Mouse (Mus musculus) kidney, embryonic 15.5 days (tissue): Measurements from ENCODE around the gene Grm7. TPM values are rescaled to one million over a fixed set of nuclear protein-coding genes. Genes with fewer than 3 reads are reported as not detected.

Experiments used
- ATAC-seq: fragments of 200-750 bp; cut with Nextera tagmentation; replicated peaks from 2 replicates; pipeline ENCODE4 v1.8.0; 2017; ENCODE audit warnings: moderate TSS enrichment; ENCODE audit not compliant: low FRiP score
- H3K27ac ChIP-seq: fragments of 300-500 bp; sonication (generic); 2 replicates; pipeline ENCODE4 v1.5.1; 2015; ENCODE audit warnings: mild to moderate bottlenecking, inconsistent platforms
- H3K27me3 ChIP-seq: fragments of 300-500 bp; sonication (generic); 2 replicates; pipeline ENCODE4 v1.6.1; 2015; ENCODE audit warnings: inconsistent platforms
- H3K36me3 ChIP-seq: fragments of 300-500 bp; sonication (generic); 2 replicates; pipeline ENCODE4 v1.6.1; 2015; ENCODE audit warnings: inconsistent platforms
- H3K4me1 ChIP-seq: fragments of 300-500 bp; sonication (generic); 2 replicates; pipeline ENCODE4 v1.6.1; 2015; ENCODE audit warnings: inconsistent platforms
- H3K4me2 ChIP-seq: fragments of 300-500 bp; sonication (generic); 2 replicates; pipeline ENCODE4 v1.6.1; 2015; ENCODE audit warnings: moderate library complexity, mild to moderate bottlenecking, inconsistent platforms
- H3K4me3 ChIP-seq: fragments of 300-500 bp; sonication (generic); replicated peaks from 2 replicates; pipeline ENCODE4 v1.5.1; 2015; ENCODE audit warnings: mild to moderate bottlenecking, inconsistent platforms
- H3K9ac ChIP-seq: fragments of 300-500 bp; sonication (generic); 2 replicates; pipeline ENCODE4 v1.6.1; 2015; ENCODE audit warnings: mild to moderate bottlenecking, inconsistent platforms
- H3K9me3 ChIP-seq: fragments of 300-500 bp; sonication (generic); replicated peaks from 2 replicates; pipeline ENCODE4 v1.6.1; 2016; ENCODE audit warnings: inconsistent platforms
- WGBS: fragments of 180-500 bp; shearing (Covaris S2); methylation state at CpG from one replicate; pipeline ENCODE4 v1.1.7; 2015; ENCODE audit warnings: mixed read lengths; 5-methylcytosine and 5-hydroxymethylcytosine counted together
- polyA plus RNA-seq: library from polyadenylated mRNA; unstranded; fragments of >200 nt; fragmentation: Nextera tagmentation; extraction: Ambion mirVana; gene quantifications from 2 replicates; pipeline ENCODE4 v1.2.1, GENCODE M21; 2015

The Grm7 gene
- polyA plus RNA-seq, 1 experiment from 2014 or later: 7.2 TPM

DNA sequence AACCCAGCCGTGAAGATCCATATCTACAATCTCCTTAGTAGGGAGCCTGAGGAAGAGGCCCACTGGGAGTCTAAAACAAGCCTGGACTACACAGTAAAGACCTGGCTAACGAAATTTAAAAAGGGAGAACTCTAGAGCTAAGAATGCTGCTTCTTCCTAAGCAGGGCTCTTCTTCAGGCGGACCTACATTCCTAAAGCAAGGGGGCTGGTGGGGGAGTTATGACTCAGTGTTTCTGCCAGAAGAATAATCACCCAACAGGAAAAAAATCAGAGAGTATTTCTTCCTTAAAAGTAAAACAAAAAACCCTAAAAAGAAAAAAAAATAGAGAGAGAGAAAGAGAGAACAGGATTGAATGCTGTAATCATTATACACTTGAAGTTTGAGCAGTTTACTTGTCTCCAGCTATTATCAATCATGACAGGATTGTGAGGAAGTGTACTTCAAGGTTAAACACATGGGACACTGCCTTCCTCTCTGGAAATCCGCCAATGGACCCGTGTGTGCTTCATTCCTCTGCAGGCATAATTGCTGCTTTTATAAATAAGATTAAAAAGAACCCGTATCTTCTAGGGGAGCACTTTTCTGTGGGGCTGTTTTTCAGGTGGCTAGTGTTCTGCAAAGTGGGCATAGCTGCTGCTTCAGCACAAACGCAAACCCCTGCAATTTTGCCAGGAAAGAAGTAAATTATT is 98.7 kb downstream of the Grm7 start:
- H3K27ac ChIP-seq: no peak overlapping the region
- ATAC-seq: no peak
- H3K36me3 ChIP-seq: no peaks in the 10 kb centered on the region
- no peaks in the 10 kb centered on the region for H3K9me3 ChIP-seq
- no peak overlapping the region for H3K9ac ChIP-seq
- H3K4me3 ChIP-seq: no peak overlapping the region
- WGBS: 37% methylated on average over 7 of the region's 7 CpGs
- H3K4me2 ChIP-seq: no peak overlapping the region
- H3K27me3 ChIP-seq: no peaks in the 10 kb centered on the region
- peaks cover 4% of the 10 kb centered on the region; the same call in 1 of the 2 replicates for H3K4me1 ChIP-seq

- ATAC-seq: no peak
- WGBS: 87% methylated on average over 5 of the region's 5 CpGs
- H3K27me3 ChIP-seq: no peaks in the 10 kb centered on the region
Measured at GRCm38 (mm10) chr6:110755921-110756320, 110.5 kb downstream of the Grm7 start.

DNA sequence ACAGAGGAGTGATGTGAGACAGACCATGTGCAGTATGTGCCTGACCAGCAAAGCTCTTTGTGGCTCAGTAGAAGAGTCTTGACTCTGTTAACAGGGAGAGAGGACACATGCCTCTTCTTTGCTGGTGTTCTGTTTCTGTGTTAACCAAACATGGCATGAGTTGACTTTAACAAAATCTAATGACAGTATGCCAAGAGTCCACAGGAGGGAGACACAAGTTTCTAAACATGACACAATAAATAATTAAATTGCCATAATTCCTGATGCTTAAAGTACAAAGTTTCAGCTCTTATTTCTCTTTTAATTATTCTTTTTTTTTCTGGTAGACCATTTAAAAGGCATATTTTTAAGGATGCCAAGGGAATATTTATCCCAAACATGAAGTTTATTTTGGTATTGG is 124.2 kb downstream of the Grm7 start:
- Histone ChIP-seq H3K27me3 (no peaks in the 10 kb centered on the region), H3K9ac (no peak overlapping the region), H3K4me3 (no peak overlapping the region), H3K36me3 (no peaks in the 10 kb centered on the region), H3K4me2 (no peak overlapping the region), H3K27ac (no peak overlapping the region), H3K4me1 (no peaks in the 10 kb centered on the region), H3K9me3 (no peaks in the 10 kb centered on the region)
- no peak for ATAC-seq

More at GRCm38 (mm10) chr6:110755921-110756320, 110.5 kb downstream of the Grm7 start:
- H3K36me3 ChIP-seq: no peaks in the 10 kb centered on the region
- H3K9me3 ChIP-seq: no peaks in the 10 kb centered on the region
- no peak overlapping the region for H3K27ac ChIP-seq
- no peak overlapping the region for H3K9ac ChIP-seq
- H3K4me2 ChIP-seq: no peak overlapping the region
- H3K4me1 ChIP-seq: no peaks in the 10 kb centered on the region
- no peak overlapping the region for H3K4me3 ChIP-seq

DNA sequence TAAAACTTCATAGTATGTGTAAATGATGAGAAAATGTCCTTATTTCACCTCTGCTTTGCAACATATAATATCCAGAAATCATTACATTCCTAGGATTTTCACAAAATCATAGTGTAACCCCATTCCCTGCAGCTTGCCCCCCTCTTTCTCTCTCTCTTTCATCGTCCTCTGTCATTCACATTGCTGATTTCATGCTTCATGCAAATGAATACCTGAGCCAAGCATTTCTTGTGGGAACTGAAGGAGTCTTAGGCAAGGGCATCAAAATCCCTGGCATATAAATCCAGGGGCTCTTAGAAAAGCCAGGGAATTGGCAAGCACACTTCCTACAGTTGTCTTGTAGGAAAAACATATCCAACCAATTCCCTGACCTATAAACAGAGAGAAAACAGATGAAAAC is 127.3 kb downstream of the Grm7 start:
- no peak overlapping the region for H3K27ac ChIP-seq
- H3K36me3 ChIP-seq: no peaks in the 10 kb centered on the region
- H3K27me3 ChIP-seq: no peaks in the 10 kb centered on the region
- 53% methylated on average over 1 of the region's 1 CpGs for WGBS
- no peak overlapping the region for H3K4me3 ChIP-seq
- no peak for ATAC-seq
- H3K4me2 ChIP-seq: no peak overlapping the region
- no peaks in the 10 kb centered on the region for H3K9me3 ChIP-seq
- no peak overlapping the region for H3K9ac ChIP-seq
- no peaks in the 10 kb centered on the region for H3K4me1 ChIP-seq

DNA sequence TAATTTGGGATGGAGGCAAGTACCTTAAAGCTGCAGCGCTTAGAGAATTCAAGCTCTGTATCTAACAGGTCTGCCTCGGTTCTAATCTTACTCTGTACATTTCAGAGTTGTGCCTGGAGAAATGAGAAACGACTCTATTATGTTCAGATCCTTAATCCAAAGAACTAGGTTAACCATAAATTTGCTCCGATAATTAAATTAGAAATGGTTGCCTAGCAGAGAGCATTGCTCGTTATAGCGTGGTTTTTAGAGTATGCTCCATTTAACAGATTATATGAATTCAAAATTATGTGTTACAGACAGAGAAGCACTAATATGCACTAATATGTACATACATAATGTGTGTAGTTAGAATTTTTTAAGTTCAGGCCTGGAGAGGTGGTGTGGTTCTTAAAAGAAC is 130.7 kb downstream of the Grm7 start:
- Histone ChIP-seq H3K27me3 (no peaks in the 10 kb centered on the region), H3K4me3 (no peak overlapping the region), H3K4me1 (no peaks in the 10 kb centered on the region), H3K9ac (no peak overlapping the region), H3K36me3 (no peaks in the 10 kb centered on the region), H3K4me2 (no peak overlapping the region), H3K9me3 (no peaks in the 10 kb centered on the region), H3K27ac (no peak overlapping the region)
- 85% methylated on average over 6 of the region's 6 CpGs for WGBS
- ATAC-seq: no peak

DNA sequence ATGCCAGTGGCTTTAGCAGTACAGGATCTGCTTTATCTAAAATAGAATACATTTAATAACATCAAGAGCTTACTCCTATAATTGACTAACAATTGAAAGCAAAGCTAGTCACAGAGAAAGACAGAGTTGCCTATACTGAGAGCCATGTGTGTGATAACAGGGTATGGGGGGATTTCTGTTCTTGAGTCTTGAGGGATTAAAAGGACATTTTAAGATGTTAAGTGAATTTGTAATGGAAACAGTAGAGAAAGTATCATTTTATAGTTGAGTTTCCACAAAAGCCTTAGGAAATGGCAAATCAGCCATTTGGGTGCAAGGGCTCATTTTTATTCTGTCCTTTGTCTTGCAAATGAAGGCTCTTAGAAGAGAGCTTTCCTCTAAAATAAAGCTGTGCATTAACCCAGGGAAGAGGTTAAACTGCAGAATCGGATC is 140.1 kb downstream of the Grm7 start:
- H3K9ac ChIP-seq: no peak overlapping the region
- WGBS: 44% methylated on average over 1 of the region's 1 CpGs

GRCm38 (mm10) chr6:110792696-110793095 is 147.3 kb downstream of the Grm7 start:
- 88% methylated on average over 2 of the region's 2 CpGs for WGBS

More for the DNA sequence above, 140.1 kb downstream of the Grm7 start:
- no peak for ATAC-seq
- Histone ChIP-seq H3K27me3 (no peaks in the 10 kb centered on the region), H3K9me3 (no peaks in the 10 kb centered on the region), H3K27ac (no peak overlapping the region), H3K4me2 (no peak overlapping the region), H3K4me1 (no peaks in the 10 kb centered on the region), H3K4me3 (no peak overlapping the region), H3K36me3 (no peaks in the 10 kb centered on the region)

DNA sequence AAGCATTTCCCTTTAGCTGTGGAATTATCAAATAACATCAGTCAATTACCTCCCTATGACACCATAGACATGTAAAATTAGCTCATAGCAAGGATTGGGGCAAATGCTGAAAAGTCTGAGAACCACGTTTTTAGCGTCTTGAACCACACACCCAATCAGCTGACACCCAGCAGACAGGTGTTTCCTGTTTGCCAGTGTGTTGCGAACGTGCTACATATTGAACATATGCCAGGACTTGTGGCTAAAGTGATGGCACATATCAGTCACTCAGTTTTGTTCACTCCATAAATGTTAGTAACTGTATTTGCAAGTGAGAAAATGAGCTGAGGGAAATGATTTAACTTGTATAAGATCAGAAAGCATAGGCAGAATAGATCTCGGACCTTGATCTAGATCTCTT is 162.1 kb downstream of the Grm7 start:
- ATAC-seq: no peak
- Histone ChIP-seq H3K4me3 (no peak overlapping the region), H3K36me3 (no peaks in the 10 kb centered on the region), H3K27me3 (no peaks in the 10 kb centered on the region), H3K9me3 (no peaks in the 10 kb centered on the region), H3K9ac (no peak overlapping the region), H3K4me2 (no peak overlapping the region), H3K4me1 (no peaks in the 10 kb centered on the region), H3K27ac (no peak overlapping the region)
- WGBS: 67% methylated on average over 5 of the region's 5 CpGs

More at GRCm38 (mm10) chr6:110792696-110793095, 147.3 kb downstream of the Grm7 start:
- Histone ChIP-seq H3K4me3 (no peak overlapping the region), H3K4me1 (no peaks in the 10 kb centered on the region), H3K9me3 (no peaks in the 10 kb centered on the region), H3K9ac (no peak overlapping the region), H3K27me3 (no peaks in the 10 kb centered on the region), H3K36me3 (no peaks in the 10 kb centered on the region), H3K4me2 (no peak overlapping the region), H3K27ac (no peak overlapping the region)
- no peak for ATAC-seq

- Histone ChIP-seq H3K9me3 (no peaks in the 10 kb centered on the region), H3K36me3 (no peaks in the 10 kb centered on the region), H3K9ac (no peak overlapping the region), H3K27ac (no peak overlapping the region), H3K4me2 (no peak overlapping the region), H3K27me3 (no peaks in the 10 kb centered on the region), H3K4me1 (no peaks in the 10 kb centered on the region), H3K4me3 (no peak overlapping the region)
- no peak for ATAC-seq
- 59% methylated on average over 5 of the region's 5 CpGs for WGBS
Measured at GRCm38 (mm10) chr6:110812214-110812613, 166.8 kb downstream of the Grm7 start.

GRCm38 (mm10) chr6:110818236-110818635 is 172.9 kb downstream of the Grm7 start:
- Histone ChIP-seq H3K9ac (no peak overlapping the region), H3K4me3 (no peak overlapping the region), H3K27me3 (no peaks in the 10 kb centered on the region), H3K27ac (no peak overlapping the region), H3K4me2 (no peak overlapping the region), H3K9me3 (no peaks in the 10 kb centered on the region), H3K4me1 (no peaks in the 10 kb centered on the region), H3K36me3 (no peaks in the 10 kb centered on the region)
- WGBS: 56% methylated on average over 2 of the region's 2 CpGs
- ATAC-seq: no peak

DNA sequence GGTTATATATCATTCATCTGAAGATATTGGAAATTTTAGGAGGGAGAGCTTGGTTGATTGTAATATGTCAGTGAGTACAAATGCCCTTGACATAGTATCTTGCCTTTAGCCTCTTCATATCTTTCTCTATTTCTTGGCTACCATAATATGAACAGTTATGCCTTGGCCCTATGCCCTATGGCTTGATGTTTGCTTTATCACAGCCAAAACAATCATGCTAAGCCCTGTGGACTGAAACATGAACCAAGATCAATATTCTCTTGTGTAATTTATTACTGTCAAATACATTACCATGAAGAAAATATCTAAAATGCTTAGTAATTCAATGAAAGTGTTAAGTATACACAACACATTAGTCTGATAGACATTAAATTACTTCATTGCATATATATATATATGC is 222.9 kb downstream of the Grm7 start:
- Histone ChIP-seq H3K4me3 (no peak overlapping the region), H3K27ac (no peak overlapping the region), H3K4me1 (no peaks in the 10 kb centered on the region), H3K9me3 (no peaks in the 10 kb centered on the region), H3K27me3 (no peaks in the 10 kb centered on the region), H3K36me3 (no peaks in the 10 kb centered on the region), H3K4me2 (no peak overlapping the region), H3K9ac (no peak overlapping the region)
- ATAC-seq: no peak

GRCm38 (mm10) chr6:110982013-110982412 is 336.6 kb downstream of the Grm7 start:
- Histone ChIP-seq H3K27me3 (no peaks in the 10 kb centered on the region), H3K27ac (no peak overlapping the region), H3K4me3 (no peak overlapping the region), H3K4me1 (no peaks in the 10 kb centered on the region), H3K36me3 (no peaks in the 10 kb centered on the region), H3K4me2 (no peak overlapping the region), H3K9me3 (no peaks in the 10 kb centered on the region), H3K9ac (no peak overlapping the region)
- ATAC-seq: no peak
- WGBS: 82% methylated on average over 5 of the region's 5 CpGs

GRCm38 (mm10) chr6:111039099-111039498 is 393.7 kb downstream of the Grm7 start:
- no peak overlapping the region for H3K4me2 ChIP-seq
- H3K9ac ChIP-seq: no peak overlapping the region
- no peak overlapping the region for H3K4me3 ChIP-seq
- no peaks in the 10 kb centered on the region for H3K27me3 ChIP-seq
- H3K36me3 ChIP-seq: no peaks in the 10 kb centered on the region
- H3K27ac ChIP-seq: no peak overlapping the region
- ATAC-seq: no peak
- WGBS: 51% methylated on average over 2 of the region's 2 CpGs
- H3K9me3 ChIP-seq: no peaks in the 10 kb centered on the region
- no peaks in the 10 kb centered on the region for H3K4me1 ChIP-seq
